Mouse (Mus musculus): Measurements from ENCODE around the gene Pomt1. TPM values are rescaled to one million over a fixed set of nuclear protein-coding genes. Genes with fewer than 3 reads are reported as not detected.
A peak's percentile ranks its signal among the peaks of the same experiment; 100 is the strongest.

Gene Pomt1
- polyA plus RNA-seq, 1 experiment from 2014 or later, result 28.3 TPM

DNA sequence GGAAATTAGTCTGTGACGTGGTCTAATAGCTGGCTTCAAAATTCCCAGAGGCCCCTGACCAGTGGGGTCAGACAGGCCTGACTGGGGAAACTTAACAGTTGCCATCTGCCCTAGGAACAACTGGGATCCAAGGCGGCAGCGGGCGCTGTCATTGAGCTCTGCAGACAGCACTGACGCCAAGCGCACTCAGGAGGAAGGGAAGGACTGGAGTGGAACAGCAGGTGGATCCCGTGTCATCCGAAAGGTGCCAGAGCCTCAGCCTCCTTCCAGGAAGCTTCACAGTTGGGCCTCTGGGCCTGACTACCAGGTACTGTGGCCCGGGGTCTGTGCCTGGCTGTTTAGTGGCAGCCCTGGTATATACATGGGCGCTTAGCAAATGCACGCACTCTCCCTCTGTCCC lies 35.7 kb upstream of the Pomt1 start:
- ATAC-seq (ENCODE audit: low FRiP score, low TSS enrichment), result no peak
- WGBS, result 88% methylated on average over 11 of the region's 11 CpGs

DNA sequence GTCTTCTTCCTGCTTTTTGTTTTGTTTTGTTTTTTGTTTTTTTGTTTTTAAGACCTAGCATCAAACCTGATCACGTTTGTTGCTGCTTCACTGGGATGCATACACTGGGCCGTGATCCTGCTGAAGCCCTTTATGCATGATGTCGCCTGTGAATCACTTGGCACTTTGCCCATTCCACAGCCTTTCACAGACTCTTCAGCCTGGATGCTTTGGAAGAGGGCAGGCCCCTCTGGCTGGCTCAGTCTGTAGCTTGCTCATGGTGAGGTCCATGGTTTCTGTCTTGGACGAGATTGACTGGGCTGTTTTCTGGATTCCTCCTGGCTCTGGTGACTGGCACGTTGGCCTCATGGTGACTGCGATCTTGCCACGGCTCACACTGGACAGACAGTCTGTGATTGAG lies 34.9 kb upstream of the Pomt1 start:
- ATAC-seq (ENCODE audit: low FRiP score, low TSS enrichment), result no peak; the same call in 1 of the 2 replicates
- H3K27me3 ChIP-seq (ENCODE audit: control insufficient read depth, insufficient read depth, low read length), result no peaks in the 10 kb centered on the region
- peak; percentile 75 for DNase-seq
- peaks cover 100% of the 10 kb centered on the region for H3K36me3 ChIP-seq (ENCODE audit: control insufficient read depth, insufficient read depth, low read length)
- no peaks in the 10 kb centered on the region for H3K4me1 ChIP-seq (ENCODE audit: control insufficient read depth, insufficient read depth, low read length)
- H3K4me3 ChIP-seq (replicated peaks; ENCODE audit: low read depth, low read length), result no peak overlapping the region
- H3K9me3 ChIP-seq (ENCODE audit: control insufficient read depth, low read length), result no peaks in the 10 kb centered on the region
- peak overlapping the region; percentile 45; the same call in 1 of the 2 replicates for H3K27ac ChIP-seq (replicated peaks; ENCODE audit: low read depth, low read length)
- 61% methylated on average over 7 of the region's 7 CpGs for WGBS
- no peak overlapping the region for H3K9ac ChIP-seq (replicated peaks; ENCODE audit: low read length)
- no peak overlapping the region for H3K4me2 ChIP-seq (ENCODE audit: low read length)

More for the DNA sequence above, 35.7 kb upstream of the Pomt1 start:
- Histone ChIP-seq H3K27ac (replicated peaks; ENCODE audit: low read depth, low read length) (0 out of 2 replicates have a peak overlapping the region, but pooled peaks have one; percentile 45), H3K4me1 (ENCODE audit: control insufficient read depth, insufficient read depth, low read length) (no peaks in the 10 kb centered on the region), H3K9ac (replicated peaks; ENCODE audit: low read length) (no peak overlapping the region), H3K27me3 (ENCODE audit: control insufficient read depth, insufficient read depth, low read length) (no peaks in the 10 kb centered on the region), H3K36me3 (ENCODE audit: control insufficient read depth, insufficient read depth, low read length) (peaks cover 100% of the 10 kb centered on the region), H3K9me3 (ENCODE audit: control insufficient read depth, low read length) (no peaks in the 10 kb centered on the region), H3K4me2 (ENCODE audit: low read length) (no peak overlapping the region), H3K4me3 (replicated peaks; ENCODE audit: low read depth, low read length) (no peak overlapping the region)
- DNase-seq, result no peak

DNA sequence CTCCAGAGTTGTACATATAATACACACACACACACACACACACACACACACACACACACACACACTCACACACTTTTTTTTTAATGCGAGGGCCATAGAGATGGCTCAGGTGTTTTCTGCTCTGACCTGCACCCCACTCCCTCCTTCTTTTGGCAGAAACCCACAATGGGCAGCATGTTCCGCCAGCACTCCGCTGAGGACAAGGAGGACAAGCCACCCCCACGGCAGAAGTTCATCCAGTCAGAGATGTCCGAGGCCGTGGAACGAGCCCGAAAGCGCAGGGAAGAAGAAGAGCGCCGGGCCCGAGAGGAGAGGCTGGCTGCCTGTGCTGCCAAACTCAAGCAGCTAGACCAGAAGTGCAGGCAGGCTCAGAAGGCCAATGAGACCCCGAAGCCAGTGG lies 32.5 kb upstream of the Pomt1 start:
- no peaks in the 10 kb centered on the region for H3K9me3 ChIP-seq (ENCODE audit: control insufficient read depth, low read length)
- H3K4me2 ChIP-seq (ENCODE audit: low read length), result no peak overlapping the region
- no peak for DNase-seq
- no peak overlapping the region for H3K27ac ChIP-seq (replicated peaks; ENCODE audit: low read depth, low read length)
- ATAC-seq (ENCODE audit: low FRiP score, low TSS enrichment), result no peak
- H3K9ac ChIP-seq (replicated peaks; ENCODE audit: low read length), result no peak overlapping the region
- WGBS, result 96% methylated on average over 13 of the region's 13 CpGs
- no peaks in the 10 kb centered on the region for H3K27me3 ChIP-seq (ENCODE audit: control insufficient read depth, insufficient read depth, low read length)
- H3K4me1 ChIP-seq (ENCODE audit: control insufficient read depth, insufficient read depth, low read length), result no peaks in the 10 kb centered on the region
- peaks cover 100% of the 10 kb centered on the region for H3K36me3 ChIP-seq (ENCODE audit: control insufficient read depth, insufficient read depth, low read length)
- H3K4me3 ChIP-seq (replicated peaks; ENCODE audit: low read depth, low read length), result no peak overlapping the region

DNA sequence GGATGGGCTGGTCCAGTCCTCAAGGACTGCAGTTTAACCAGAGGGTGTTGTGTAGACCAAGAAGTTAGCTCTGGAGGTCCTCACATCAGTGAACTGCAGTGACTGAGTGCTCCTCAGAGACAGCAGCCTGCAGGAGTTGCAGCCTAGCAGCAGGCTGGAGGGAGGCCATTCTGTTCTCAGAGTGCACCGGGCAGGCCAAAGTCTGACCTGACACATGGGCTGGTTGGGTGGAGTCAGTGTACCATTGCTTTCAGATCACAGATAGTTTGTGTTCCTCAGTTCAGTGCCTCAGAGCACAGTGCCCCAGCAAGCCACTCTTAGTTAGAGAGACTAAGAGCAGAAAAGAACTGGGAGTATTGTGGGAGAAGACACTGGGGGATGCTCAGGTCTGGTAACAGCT lies 28.7 kb upstream of the Pomt1 start:
- Histone ChIP-seq H3K9me3 (ENCODE audit: control insufficient read depth, low read length) (no peaks in the 10 kb centered on the region), H3K27me3 (ENCODE audit: control insufficient read depth, insufficient read depth, low read length) (no peaks in the 10 kb centered on the region), H3K4me3 (replicated peaks; ENCODE audit: low read depth, low read length) (no peak overlapping the region), H3K27ac (replicated peaks; ENCODE audit: low read depth, low read length) (no peak overlapping the region), H3K9ac (replicated peaks; ENCODE audit: low read length) (no peak overlapping the region), H3K4me2 (ENCODE audit: low read length) (no peak overlapping the region), H3K4me1 (ENCODE audit: control insufficient read depth, insufficient read depth, low read length) (no peaks in the 10 kb centered on the region), H3K36me3 (ENCODE audit: control insufficient read depth, insufficient read depth, low read length) (peaks cover 100% of the 10 kb centered on the region)
- no peak for DNase-seq
- no peak for ATAC-seq (ENCODE audit: low FRiP score, low TSS enrichment)
- WGBS, result 100% methylated on average over 1 of the region's 1 CpGs

DNA sequence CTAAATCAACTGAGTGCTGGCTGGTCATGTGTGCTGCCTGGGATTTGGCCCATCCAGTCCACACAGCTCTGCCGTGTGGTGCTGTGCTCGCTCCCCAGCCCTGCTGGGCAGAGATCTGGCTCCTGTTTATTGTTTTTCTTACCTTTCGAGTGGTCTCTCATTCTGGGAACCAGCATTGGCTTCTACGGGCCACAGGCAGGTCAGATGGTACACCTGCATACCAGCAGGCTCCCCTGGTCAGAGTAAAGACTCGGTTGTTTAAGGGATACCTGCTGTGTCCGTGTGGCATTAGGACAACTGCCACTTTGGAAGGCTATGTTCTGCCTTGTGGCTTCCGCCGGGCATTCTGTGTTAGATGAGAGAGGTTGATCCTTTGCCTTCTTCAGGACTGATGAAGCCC lies 24.7 kb upstream of the Pomt1 start:
- no peak for ATAC-seq (ENCODE audit: low FRiP score, low TSS enrichment)
- H3K4me1 ChIP-seq (ENCODE audit: control insufficient read depth, insufficient read depth, low read length), result no peaks in the 10 kb centered on the region
- no peak for DNase-seq
- H3K36me3 ChIP-seq (ENCODE audit: control insufficient read depth, insufficient read depth, low read length), result peaks cover 100% of the 10 kb centered on the region
- no peak overlapping the region for H3K9ac ChIP-seq (replicated peaks; ENCODE audit: low read length)
- 92% methylated on average over 8 of the region's 8 CpGs for WGBS
- no peaks in the 10 kb centered on the region for H3K27me3 ChIP-seq (ENCODE audit: control insufficient read depth, insufficient read depth, low read length)
- no peak overlapping the region for H3K4me2 ChIP-seq (ENCODE audit: low read length)
- no peak overlapping the region for H3K27ac ChIP-seq (replicated peaks; ENCODE audit: low read depth, low read length)
- no peaks in the 10 kb centered on the region for H3K9me3 ChIP-seq (ENCODE audit: control insufficient read depth, low read length)
- no peak overlapping the region for H3K4me3 ChIP-seq (replicated peaks; ENCODE audit: low read depth, low read length)

DNA sequence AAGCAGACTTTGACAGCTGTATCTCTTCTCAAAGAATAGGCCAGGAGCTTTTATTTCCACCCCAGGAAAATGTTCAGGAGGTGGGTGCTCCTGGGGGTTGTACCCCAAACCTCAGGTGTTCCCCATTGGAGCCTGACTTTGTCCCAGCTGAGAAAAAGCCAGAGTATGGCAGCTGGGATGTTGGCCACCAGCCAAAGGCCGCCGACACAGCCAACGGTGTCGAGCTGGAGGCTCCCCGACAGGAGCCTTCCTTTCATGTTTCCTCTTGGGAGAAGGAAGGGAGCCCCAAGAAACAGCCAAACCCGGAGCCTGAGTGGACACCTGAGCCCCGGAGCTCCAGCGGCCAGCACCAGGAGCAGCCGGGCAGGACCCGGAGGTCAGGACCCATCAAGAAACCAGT lies 23.4 kb upstream of the Pomt1 start:
- Histone ChIP-seq H3K36me3 (ENCODE audit: control insufficient read depth, insufficient read depth, low read length) (peaks cover 100% of the 10 kb centered on the region), H3K4me2 (ENCODE audit: low read length) (no peak overlapping the region), H3K9me3 (ENCODE audit: control insufficient read depth, low read length) (no peaks in the 10 kb centered on the region), H3K27ac (replicated peaks; ENCODE audit: low read depth, low read length) (peak overlapping the region; percentile 41), H3K4me3 (replicated peaks; ENCODE audit: low read depth, low read length) (no peak overlapping the region), H3K9ac (replicated peaks; ENCODE audit: low read length) (no peak overlapping the region), H3K4me1 (ENCODE audit: control insufficient read depth, insufficient read depth, low read length) (no peaks in the 10 kb centered on the region), H3K27me3 (ENCODE audit: control insufficient read depth, insufficient read depth, low read length) (no peaks in the 10 kb centered on the region)
- 75% methylated on average over 10 of the region's 10 CpGs for WGBS
- no peak for ATAC-seq (ENCODE audit: low FRiP score, low TSS enrichment)
- DNase-seq, result peak; percentile 26

DNA sequence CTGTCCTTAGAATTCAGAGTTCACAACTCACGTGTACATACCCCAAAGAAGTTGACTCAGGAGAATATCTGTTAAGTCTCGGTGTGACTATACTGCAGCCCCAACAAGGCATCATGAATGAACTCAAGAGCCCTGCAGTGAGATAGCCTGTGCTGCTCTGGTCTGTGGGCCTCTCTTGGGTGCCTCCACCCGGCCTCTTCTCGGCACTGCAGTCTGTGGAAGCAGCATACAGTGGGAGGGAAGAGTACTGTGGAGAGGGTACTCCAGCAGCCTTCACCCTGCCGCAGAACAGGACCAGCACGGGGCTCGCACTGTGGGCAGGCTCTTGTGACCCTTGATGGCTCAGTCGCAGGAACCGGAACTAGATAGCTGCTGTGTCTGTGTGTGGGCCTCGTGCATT lies 20.8 kb upstream of the Pomt1 start:
- no peaks in the 10 kb centered on the region for H3K4me1 ChIP-seq (ENCODE audit: control insufficient read depth, insufficient read depth, low read length)
- no peak overlapping the region for H3K4me2 ChIP-seq (ENCODE audit: low read length)
- 93% methylated on average over 10 of the region's 10 CpGs for WGBS
- peaks cover 100% of the 10 kb centered on the region for H3K36me3 ChIP-seq (ENCODE audit: control insufficient read depth, insufficient read depth, low read length)
- DNase-seq, result no peak
- H3K27me3 ChIP-seq (ENCODE audit: control insufficient read depth, insufficient read depth, low read length), result no peaks in the 10 kb centered on the region
- no peak overlapping the region for H3K9ac ChIP-seq (replicated peaks; ENCODE audit: low read length)
- ATAC-seq (ENCODE audit: low FRiP score, low TSS enrichment), result no peak
- no peaks in the 10 kb centered on the region for H3K9me3 ChIP-seq (ENCODE audit: control insufficient read depth, low read length)
- H3K4me3 ChIP-seq (replicated peaks; ENCODE audit: low read depth, low read length), result no peak overlapping the region
- H3K27ac ChIP-seq (replicated peaks; ENCODE audit: low read depth, low read length), result no peak overlapping the region

DNA sequence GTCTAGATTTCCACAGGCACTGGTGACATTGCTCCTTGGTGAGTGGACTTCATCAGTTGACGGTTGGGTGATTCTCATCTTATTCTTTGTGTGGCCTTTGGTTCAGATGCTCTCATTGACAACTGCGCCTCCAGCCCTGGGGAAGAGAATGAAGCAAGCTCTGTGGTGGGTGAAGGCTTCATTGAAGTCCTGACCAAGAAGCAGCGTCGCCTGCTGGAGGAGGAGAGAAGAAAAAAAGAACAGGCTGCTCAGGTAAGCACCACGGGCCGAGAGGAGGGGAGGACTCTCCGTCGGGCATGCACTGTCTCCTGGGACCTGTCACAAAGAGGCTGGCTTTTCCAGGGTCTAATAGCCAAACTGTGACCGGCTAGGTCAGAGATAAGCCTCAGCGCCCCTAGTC lies 19.9 kb upstream of the Pomt1 start:
- ATAC-seq (ENCODE audit: low FRiP score, low TSS enrichment), result no peak
- Histone ChIP-seq H3K4me1 (ENCODE audit: control insufficient read depth, insufficient read depth, low read length) (no peaks in the 10 kb centered on the region), H3K9ac (replicated peaks; ENCODE audit: low read length) (no peak overlapping the region), H3K27ac (replicated peaks; ENCODE audit: low read depth, low read length) (no peak overlapping the region), H3K36me3 (ENCODE audit: control insufficient read depth, insufficient read depth, low read length) (peaks cover 100% of the 10 kb centered on the region), H3K27me3 (ENCODE audit: control insufficient read depth, insufficient read depth, low read length) (no peaks in the 10 kb centered on the region), H3K4me3 (replicated peaks; ENCODE audit: low read depth, low read length) (no peak overlapping the region), H3K9me3 (ENCODE audit: control insufficient read depth, low read length) (no peaks in the 10 kb centered on the region), H3K4me2 (ENCODE audit: low read length) (no peak overlapping the region)
- DNase-seq, result no peak
- 87% methylated on average over 10 of the region's 10 CpGs for WGBS

DNA sequence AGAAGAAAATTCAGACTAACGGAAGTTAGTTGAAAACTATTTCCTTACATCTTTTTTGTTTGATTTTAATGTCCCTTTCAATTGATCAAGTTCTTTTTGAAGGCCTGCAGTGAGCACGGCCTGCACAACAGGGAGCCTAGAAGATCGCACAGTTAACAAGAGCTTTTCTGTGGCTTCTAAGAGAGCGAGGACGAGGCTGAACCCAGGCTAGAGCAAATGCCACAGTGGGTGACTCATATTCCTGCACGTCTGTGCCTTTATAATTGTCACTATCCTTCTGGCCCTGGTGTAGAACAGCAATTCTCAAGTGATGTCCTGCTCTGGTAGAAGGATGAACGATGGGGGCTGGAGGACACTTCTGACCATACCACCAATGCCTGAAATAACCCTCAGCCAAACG lies 18.7 kb upstream of the Pomt1 start:
- ATAC-seq (ENCODE audit: low FRiP score, low TSS enrichment) (no peak), DNase-seq (no peak)
- Histone ChIP-seq H3K9me3 (ENCODE audit: control insufficient read depth, low read length) (no peaks in the 10 kb centered on the region), H3K9ac (replicated peaks; ENCODE audit: low read length) (no peak overlapping the region), H3K36me3 (ENCODE audit: control insufficient read depth, insufficient read depth, low read length) (peaks cover 100% of the 10 kb centered on the region), H3K4me1 (ENCODE audit: control insufficient read depth, insufficient read depth, low read length) (no peaks in the 10 kb centered on the region), H3K27ac (replicated peaks; ENCODE audit: low read depth, low read length) (no peak overlapping the region), H3K27me3 (ENCODE audit: control insufficient read depth, insufficient read depth, low read length) (no peaks in the 10 kb centered on the region), H3K4me3 (replicated peaks; ENCODE audit: low read depth, low read length) (no peak overlapping the region), H3K4me2 (ENCODE audit: low read length) (no peak overlapping the region)
- 91% methylated on average over 8 of the region's 8 CpGs for WGBS
